Mouse (Mus musculus) fibroblast of lung, adult 2 months (primary cell): ENCODE results near the gene Mrps27.
"Not testable (repeated sequence)": the region's sequence is repeated elsewhere in the genome, so short reads cannot be mapped to it uniquely, and the experiment has no call there.

Source experiments
- DNase-seq: peaks from one replicate; pipeline ENCODE4 v3.0.0-alpha.2; 2011; ENCODE audit warnings: low read depth

Gene Mrps27

GRCm38 (mm10) chr13:99344599-99345575, at the start of gene Mrps27, which contains the start of gene Ptcd2:
Mrps27 (plus strand) TSS chr13:99344786.
Ptcd2 (minus strand) TSS chr13:99344705.
- peak; percentile 75 for DNase-seq

GRCm38 (mm10) chr13:99299921-99300320, 44.7 kb upstream of the Mrps27 start:
- no peak for DNase-seq

GRCm38 (mm10) chr13:99303846-99304245, 40.7 kb upstream of the Mrps27 start:
- DNase-seq = no peak

DNA sequence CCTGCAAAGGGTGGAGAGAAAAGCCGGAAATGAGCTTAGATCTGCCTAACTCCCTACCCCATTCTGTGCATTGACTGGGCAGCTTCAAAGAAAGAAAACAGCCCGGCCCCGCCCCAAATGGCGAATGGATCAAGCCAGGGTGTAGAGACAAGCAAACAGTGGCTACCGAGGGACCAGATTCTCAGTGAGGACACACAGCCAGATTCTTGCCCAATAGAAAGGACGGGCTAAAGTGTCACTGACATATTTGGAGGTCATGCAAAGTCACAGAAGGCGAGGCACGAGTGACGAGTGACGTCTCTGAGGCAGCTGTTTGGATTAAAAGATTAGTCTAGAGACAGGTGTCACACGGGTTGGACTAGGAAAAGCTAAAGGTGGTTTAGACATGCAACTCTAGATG, 40.2 kb upstream of the Mrps27 start:
- no peak for DNase-seq

- DNase-seq = no peak
These were observed 39.4 kb upstream of the Mrps27 start for GRCm38 (mm10) chr13:99305186-99305585.

DNA sequence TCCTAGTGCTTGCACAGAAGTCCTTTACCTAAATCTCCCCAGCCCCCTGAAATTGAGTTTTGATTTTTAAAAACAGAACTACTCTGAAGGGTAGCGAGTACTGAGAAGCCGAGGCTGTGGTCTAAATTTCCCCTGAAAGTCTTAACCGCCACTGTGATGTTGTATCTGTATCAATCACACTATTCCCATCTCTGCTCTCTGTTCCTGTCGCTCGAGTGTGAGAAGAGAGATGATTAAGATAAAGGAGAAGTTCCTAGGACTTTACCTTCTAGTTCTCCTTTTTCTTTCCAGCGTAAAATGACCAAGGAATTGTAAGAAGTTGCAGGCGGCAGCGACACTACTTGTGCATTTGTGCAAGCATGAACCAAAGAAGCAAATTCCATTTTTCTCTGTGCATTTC, 38.4 kb upstream of the Mrps27 start:
- no peak for DNase-seq

GRCm38 (mm10) chr13:99307930-99308359, 36.6 kb upstream of the Mrps27 start:
- DNase-seq = no peak

DNA sequence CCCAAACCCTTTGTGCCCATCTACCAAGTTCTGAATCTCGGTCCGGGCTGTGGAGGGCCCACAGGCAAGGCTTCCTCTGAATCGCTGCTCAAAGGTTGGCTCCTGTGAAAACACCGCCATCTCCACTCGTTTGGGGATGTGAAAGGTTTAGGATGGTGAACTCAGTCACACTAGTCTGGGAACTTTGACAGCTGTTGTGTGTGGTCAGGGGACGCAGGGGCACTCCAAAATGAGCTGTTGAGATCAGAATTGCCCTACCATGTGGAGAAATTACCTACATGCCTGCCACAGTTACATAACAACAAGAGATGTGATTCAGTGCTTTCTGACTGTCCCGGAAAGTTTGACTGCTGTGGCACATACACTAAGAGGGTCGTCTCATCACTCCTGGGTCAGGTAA, 36.2 kb upstream of the Mrps27 start:
- DNase-seq = no peak

GRCm38 (mm10) chr13:99314098-99314497, 30.5 kb upstream of the Mrps27 start:
- DNase-seq = no peak

GRCm38 (mm10) chr13:99314657-99315181, 29.9 kb upstream of the Mrps27 start:
- DNase-seq = no peak

GRCm38 (mm10) chr13:99316366-99316765, 28.2 kb upstream of the Mrps27 start:
- DNase-seq = no peak

DNA sequence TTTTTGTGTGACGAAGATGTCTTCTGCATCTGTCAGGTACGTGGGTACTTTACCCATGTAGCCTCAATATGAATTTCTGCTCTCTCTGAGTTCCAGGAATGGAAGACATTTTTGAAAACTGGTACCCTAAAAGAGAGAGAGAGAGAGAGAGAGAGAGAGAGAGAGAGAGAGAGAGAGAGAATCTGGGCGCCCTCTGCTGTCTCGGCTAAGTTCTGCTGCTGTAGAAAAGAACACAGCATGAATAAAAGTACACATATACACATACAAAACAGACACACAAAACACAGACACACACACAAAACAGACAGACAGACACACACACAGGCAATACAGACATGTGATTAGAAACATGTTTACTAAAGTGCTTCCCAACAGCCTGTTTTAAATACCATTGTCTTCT, 27.5 kb upstream of the Mrps27 start:
- DNase-seq = no peak

DNA sequence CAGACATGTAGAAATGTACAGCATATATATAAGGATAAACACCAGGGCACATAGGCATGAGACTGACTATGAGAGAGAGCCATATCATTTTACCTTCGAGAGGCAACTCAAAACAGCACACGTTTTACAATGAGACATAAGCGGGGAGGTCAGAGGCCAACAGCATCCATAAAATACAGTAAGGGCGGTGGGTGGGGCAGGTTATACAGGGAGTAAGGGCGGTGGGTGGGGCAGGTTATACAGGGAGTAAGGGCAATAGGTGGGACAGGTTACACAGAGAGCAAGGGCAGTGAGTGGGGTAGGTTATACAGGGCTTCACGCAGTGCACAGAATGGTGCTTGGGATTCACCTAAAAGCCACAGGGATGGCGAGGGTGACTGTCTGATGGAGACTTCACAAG, 24.1 kb upstream of the Mrps27 start:
- no peak for DNase-seq

DNA sequence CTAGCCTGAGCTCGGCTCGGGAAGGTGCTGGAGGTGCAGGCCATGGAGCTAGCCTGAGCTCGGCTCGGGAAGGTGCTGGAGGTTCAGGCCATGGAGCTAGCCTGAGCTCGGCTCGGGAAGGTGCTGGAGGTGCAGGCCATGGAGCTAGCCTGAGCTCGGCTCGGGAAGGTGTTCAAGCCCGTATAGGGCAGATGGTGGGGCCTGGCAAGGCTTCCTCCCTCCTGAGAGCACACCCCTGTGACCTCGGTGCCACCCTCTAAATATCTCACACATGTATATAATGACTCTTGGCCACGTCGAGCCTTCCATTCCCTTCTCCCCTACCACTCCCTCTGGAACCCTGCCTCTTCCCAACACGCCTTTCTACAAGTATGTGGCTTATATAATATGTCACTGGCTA, 21.7 kb upstream of the Mrps27 start:
- not testable (repeated sequence) for DNase-seq

GRCm38 (mm10) chr13:99323632-99324336, 20.8 kb upstream of the Mrps27 start:
- no peak for DNase-seq

- not testable (repeated sequence) for DNase-seq
These were observed 20.3 kb upstream of the Mrps27 start for GRCm38 (mm10) chr13:99324337-99324685.

DNA sequence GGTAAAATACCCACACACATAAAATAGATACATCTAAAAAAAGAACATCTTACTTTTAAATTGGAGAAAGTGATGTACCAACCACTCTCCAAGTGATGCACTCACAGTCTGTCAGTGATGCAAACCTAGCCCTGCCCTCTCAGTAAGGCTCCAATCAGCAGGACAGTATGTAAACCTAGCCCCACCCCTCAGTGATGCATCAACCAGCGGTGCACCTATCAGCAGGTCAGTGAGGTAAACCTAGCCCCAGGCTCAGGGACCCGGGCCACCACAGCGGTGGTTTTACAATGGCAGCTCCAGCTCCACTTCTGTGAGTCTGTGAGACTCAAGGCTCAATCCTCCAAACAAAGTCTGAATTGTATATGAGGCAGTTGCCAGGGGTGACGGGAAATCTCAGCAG, 13.3 kb upstream of the Mrps27 start:
- no peak for DNase-seq

DNA sequence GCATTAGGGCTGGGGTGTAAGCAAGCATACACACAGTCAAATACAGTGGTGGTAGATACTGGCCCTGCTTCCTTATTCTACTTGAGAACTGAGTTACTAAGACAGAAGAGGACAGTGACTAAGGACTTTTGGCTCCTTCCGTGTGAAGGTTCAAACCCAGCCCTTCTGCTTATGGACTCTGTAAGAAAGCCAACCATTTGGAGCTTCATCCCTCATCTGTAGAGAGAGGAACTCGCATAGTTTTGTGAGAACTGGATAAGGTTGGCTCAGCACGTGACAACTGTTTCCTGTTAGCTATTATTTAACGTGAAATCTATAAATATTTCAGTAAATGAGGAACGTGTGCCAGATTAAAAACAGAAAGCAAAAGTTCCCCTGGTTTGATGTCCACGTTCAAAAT, 7.1 kb upstream of the Mrps27 start:
- DNase-seq = no peak

GRCm38 (mm10) chr13:99341504-99341903, 3.1 kb upstream of the Mrps27 start:
- no peak for DNase-seq

GRCm38 (mm10) chr13:99343876-99344598, 549 bp upstream of the Mrps27 start:
- DNase-seq = no peak

- no peak for DNase-seq
These were observed 5.4 kb downstream of the Mrps27 start for GRCm38 (mm10) chr13:99350009-99350408.

- DNase-seq = no peak
These were observed 6.6 kb downstream of the Mrps27 start for GRCm38 (mm10) chr13:99351186-99351585.
